Mouse (Mus musculus) heart, embryonic 12.5 days (tissue): Measurements from ENCODE around the gene 2810004N23Rik. TPM values are rescaled to one million over a fixed set of nuclear protein-coding genes. Genes with fewer than 3 reads are reported as not detected.

ENCODE experiments used
- polyA plus RNA-seq: library from polyadenylated mRNA; unstranded; fragments of >200 nt; fragmentation: Nextera tagmentation; extraction: Ambion mirVana; gene quantifications from 2 replicates; pipeline ENCODE4 v1.2.1, GENCODE M21; 2016

2810004N23Rik gene
- polyA plus RNA-seq, 1 experiment from 2014 or later: 57.1 TPM

Other genes with a start within 250 kb of the 2810004N23Rik start
- gene 2310022B05Rik, start 199.8 kb downstream of the 2810004N23Rik start, polyA plus RNA-seq: 49.1 and 52.5 TPM in 2 replicates
- 42.8 and 43.3 TPM in 2 replicates for gene Ttc13, start 141.1 kb downstream of the 2810004N23Rik start, polyA plus RNA-seq
- 20.2 and 21.3 TPM in 2 replicates for gene Arv1, start 141.0 kb downstream of the 2810004N23Rik start, polyA plus RNA-seq
- 2.6 and 2.8 TPM in 2 replicates for gene Fam89a, start 111.3 kb downstream of the 2810004N23Rik start, polyA plus RNA-seq
- gene Trim67, start 70.0 kb downstream of the 2810004N23Rik start, polyA plus RNA-seq: 0.24 and 0.33 TPM in 2 replicates
- gene Gnpat, start 87 bp downstream of the 2810004N23Rik start, polyA plus RNA-seq: 109 and 116 TPM in 2 replicates
- 10.1 and 10.3 TPM in 2 replicates for gene Exoc8, start 34.6 kb upstream of the 2810004N23Rik start, polyA plus RNA-seq
- gene Sprtn, start 34.8 kb upstream of the 2810004N23Rik start, polyA plus RNA-seq: 10.4 and 10.9 TPM in 2 replicates
- gene Egln1, start 86.2 kb upstream of the 2810004N23Rik start, polyA plus RNA-seq: 16.5 and 18.6 TPM in 2 replicates
- 91.8 and 95.9 TPM in 2 replicates for gene Tsnax, start 149.9 kb upstream of the 2810004N23Rik start, polyA plus RNA-seq
- gene Disc1, start 191.1 kb upstream of the 2810004N23Rik start, polyA plus RNA-seq: 2.3 and 2.5 TPM in 2 replicates